Mouse (Mus musculus): ENCODE data around the gene Zfp280c. TPM values are rescaled to one million over a fixed set of nuclear protein-coding genes. Genes with fewer than 3 reads are reported as not detected.

Gene Zfp280c
- polyA plus RNA-seq, 1 experiment: 0.65 TPM

DNA sequence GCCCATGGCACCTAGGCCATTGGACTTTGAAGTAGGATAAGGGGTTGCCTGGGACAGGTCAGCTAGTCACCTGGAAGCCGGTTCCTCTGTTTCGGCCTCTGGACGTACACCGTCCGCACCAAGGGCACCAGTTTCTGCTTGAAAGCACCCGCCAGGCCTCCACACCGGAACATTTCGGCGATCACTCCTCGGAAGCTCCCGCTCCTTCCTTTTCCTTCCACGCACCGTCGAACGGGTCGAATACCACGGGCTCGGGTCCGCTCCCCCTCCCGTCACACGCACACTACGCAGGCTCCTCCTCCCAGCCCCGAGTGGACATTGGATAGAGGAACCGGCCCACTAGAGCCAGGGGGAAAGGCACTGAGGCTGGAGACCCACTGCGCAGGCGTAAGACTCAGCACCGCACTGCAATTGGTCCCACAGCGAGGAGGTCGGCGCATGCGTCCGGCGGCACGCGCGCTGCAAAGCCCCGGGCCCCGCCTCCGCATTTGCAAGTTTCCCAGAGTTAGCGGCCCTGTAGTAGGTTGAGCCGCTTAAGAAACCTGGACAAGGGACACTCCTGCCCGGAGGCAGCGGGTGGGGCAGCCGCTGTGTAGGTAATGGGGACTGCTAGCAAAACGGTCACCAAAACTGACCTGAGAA is 81.0 kb downstream of the Zfp280c start, which contains the start of gene Aifm1:
TSS of gene Aifm1 (minus strand) at position 398 of the 642 bp plus-strand sequence.
- peak within 1 kb of the TSS; percentile 22; the same call in 1 of the 2 replicates for H3K27ac ChIP-seq (ENCODE audit: insufficient read depth, low read depth, low read length)
- no peaks in the 10 kb centered on the region for H3K27me3 ChIP-seq (ENCODE audit: control insufficient read depth, insufficient read depth, low read length)
- H3K4me1 ChIP-seq (ENCODE audit: control insufficient read depth, insufficient read depth, insufficient read length, low read length): no peaks in the 10 kb centered on the region; the same call in 1 of the 2 replicates
- 8% methylated on average over 45 of the region's 45 CpGs for WGBS
- peak within 1 kb of the TSS; percentile 66 for H3K4me3 ChIP-seq (ENCODE audit: low read depth, low read length)
- H3K36me3 ChIP-seq (ENCODE audit: control insufficient read depth, insufficient read depth, low read length): no peaks in the 10 kb centered on the region
- TF ChIP-seq CTCF (IDR thresholded peaks at IDR 0.05; ENCODE audit: extremely low read depth, insufficient read length, insufficient replicate concordance, low read depth, low read length) (no peak), POLR2A (IDR thresholded peaks at IDR 0.05; ENCODE audit: low read depth, low read length) (peak; percentile 45; the same call in 1 of the 2 replicates)

DNA sequence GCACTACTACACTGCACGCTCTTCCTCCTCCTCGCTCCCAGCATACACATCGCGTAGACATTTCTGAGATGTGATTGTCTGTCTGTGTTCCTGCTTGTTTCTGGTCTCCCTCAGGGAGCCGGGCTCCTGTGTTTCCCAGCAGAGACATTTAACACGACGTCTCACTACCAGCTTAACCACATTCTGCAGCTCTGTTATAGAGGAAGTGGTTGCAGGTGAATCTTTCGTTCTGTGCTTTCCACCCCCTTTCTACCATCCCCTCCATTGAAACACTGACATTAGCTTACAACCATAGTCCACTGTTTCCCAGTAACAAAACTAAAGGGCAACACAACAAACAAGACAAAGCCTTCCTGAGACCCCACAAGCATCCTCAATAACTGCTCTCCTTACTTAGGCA is 100.5 kb downstream of the Zfp280c start:
- no peak overlapping the region for H3K4me3 ChIP-seq (ENCODE audit: low read depth, low read length)
- TF ChIP-seq CTCF (IDR thresholded peaks at IDR 0.05; ENCODE audit: extremely low read depth, insufficient read length, insufficient replicate concordance, low read depth, low read length): no peak
- no peak for TF ChIP-seq POLR2A (IDR thresholded peaks at IDR 0.05; ENCODE audit: low read depth, low read length)
- H3K4me1 ChIP-seq (ENCODE audit: control insufficient read depth, insufficient read depth, insufficient read length, low read length): no peaks in the 10 kb centered on the region
- peaks cover 9% of the 10 kb centered on the region for H3K36me3 ChIP-seq (ENCODE audit: control insufficient read depth, insufficient read depth, low read length)
- 92% methylated on average over 8 of the region's 8 CpGs for WGBS
- no peaks in the 10 kb centered on the region for H3K27me3 ChIP-seq (ENCODE audit: control insufficient read depth, insufficient read depth, low read length)
- H3K27ac ChIP-seq (ENCODE audit: insufficient read depth, low read depth, low read length): no peak overlapping the region

Other genes starting within 250 kb of the Zfp280c start
- gene Elf4, start 131.4 kb downstream of the Zfp280c start, polyA plus RNA-seq (2012; rRNA removed): 12.3 and 36.8 TPM in 2 replicates
- gene Aifm1, start 80.9 kb downstream of the Zfp280c start, polyA plus RNA-seq (2012; rRNA removed): 6.5 and 11.5 TPM in 2 replicates
- gene Rab33a, start 75.2 kb downstream of the Zfp280c start, polyA plus RNA-seq (2012; rRNA removed): 0.72 TPM in 1 of 2 replicates, not detected in the other
- gene Slc25a14, start 28.9 kb upstream of the Zfp280c start, polyA plus RNA-seq (2012; rRNA removed): 0.10 and 0.33 TPM in 2 replicates
- 0.04 and 0.55 TPM in 2 replicates for gene Gpr119, start 80.0 kb upstream of the Zfp280c start, polyA plus RNA-seq (2012; rRNA removed)
- 0.10 and 0.24 TPM in 2 replicates for gene Rbmx2, start 100.5 kb upstream of the Zfp280c start, polyA plus RNA-seq (2012; rRNA removed)

Data from small intestine, adult 2 months (tissue).